Comparison of ENCODE assay signal across 7 mouse cellular contexts in the genomic region with DNA sequence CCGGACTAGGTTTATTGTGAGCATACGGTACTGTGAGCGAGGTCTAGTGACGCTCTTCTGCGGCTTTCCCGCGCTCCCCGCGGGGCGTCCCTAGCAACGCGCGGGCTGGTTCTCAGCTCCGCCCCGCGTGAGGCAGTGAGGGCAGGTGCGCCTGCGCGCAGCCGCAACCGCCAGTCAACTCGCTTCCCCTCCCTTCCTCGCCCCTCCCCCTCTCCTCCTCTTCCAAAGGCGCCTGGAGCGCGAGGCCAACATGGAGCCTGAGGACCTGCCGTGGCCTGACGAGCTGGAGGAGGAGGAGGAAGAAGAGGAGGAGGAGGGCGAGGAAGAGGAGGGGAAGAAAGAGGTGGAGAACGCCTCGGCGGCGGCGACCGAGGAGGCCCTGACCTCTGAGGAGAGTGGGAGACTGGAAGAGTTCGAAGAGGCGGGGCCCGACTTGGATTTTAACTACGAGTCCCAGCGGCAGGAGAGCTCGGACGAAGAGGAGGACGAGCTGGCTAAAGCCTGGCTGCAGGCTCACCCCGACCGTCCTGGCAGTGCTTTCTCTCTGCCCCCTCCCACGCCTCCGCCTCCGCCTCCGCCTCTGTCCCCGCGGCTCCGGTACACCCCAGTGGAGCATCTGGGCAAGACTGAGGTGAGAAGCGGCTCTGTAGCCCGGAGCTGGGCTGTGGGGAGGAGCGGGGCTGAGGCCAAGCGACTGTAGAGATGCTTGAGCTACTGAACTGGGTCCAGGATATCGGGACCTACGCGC. TPM values are rescaled to one million over a fixed set of nuclear protein-coding genes. Genes with fewer than 3 reads are reported as not detected.
DNase-seq lines count a peak whose midpoint lies in the region; ATAC-seq lines count a peak whose summit lies in the region.

A gene (plus strand): TSS at position 136 of the 748 bp plus-strand sequence.

- H3K4me1 ChIP-seq in embryonic facial prominence, embryonic 11.5 days (ENCODE audit: control insufficient read depth, insufficient read depth, low read length) = no peaks in the 10 kb centered on the region
- H3K4me1 ChIP-seq in limb, embryonic 10.5 days = peaks cover 23% of the 10 kb centered on the region
- H3K4me1 ChIP-seq in midbrain, embryonic 13.5 days (replicated peaks) = peaks cover 21% of the 10 kb centered on the region

- H3K4me2 ChIP-seq in embryonic facial prominence, embryonic 11.5 days (ENCODE audit: low read depth, low read length) = peak within 1 kb of the TSS; percentile 38
- peak within 1 kb of the TSS; percentile 69 for H3K4me2 ChIP-seq in midbrain, embryonic 13.5 days (replicated peaks)

- peak within 1 kb of the TSS; percentile 54 for H3K4me3 ChIP-seq in embryonic facial prominence, embryonic 11.5 days (ENCODE audit: low read depth, low read length)
- H3K4me3 ChIP-seq in limb, embryonic 10.5 days = peak within 1 kb of the TSS; percentile 91
- H3K4me3 ChIP-seq in midbrain, embryonic 13.5 days (replicated peaks) = peak within 1 kb of the TSS; percentile 61

- no peaks in the 10 kb centered on the region for H3K27me3 ChIP-seq in embryonic facial prominence, embryonic 11.5 days (ENCODE audit: control insufficient read depth, insufficient read depth, low read length)
- H3K27me3 ChIP-seq in limb, embryonic 10.5 days (ENCODE audit: low read depth, poor library complexity, severe bottlenecking) = no peaks in the 10 kb centered on the region
- H3K27me3 ChIP-seq in midbrain, embryonic 13.5 days = no peaks in the 10 kb centered on the region

- no peaks in the 10 kb centered on the region for H3K36me3 ChIP-seq in embryonic facial prominence, embryonic 11.5 days (replicated peaks; ENCODE audit: control insufficient read depth, insufficient read depth, low read depth, low read length)
- peaks cover 3% of the 10 kb centered on the region; the same call in 1 of the 2 replicates for H3K36me3 ChIP-seq in limb, embryonic 10.5 days
- H3K36me3 ChIP-seq in midbrain, embryonic 13.5 days = no peaks in the 10 kb centered on the region

- no peaks in the 10 kb centered on the region for H3K9me3 ChIP-seq in embryonic facial prominence, embryonic 11.5 days (replicated peaks; ENCODE audit: control insufficient read depth, low read length)
- no peaks in the 10 kb centered on the region for H3K9me3 ChIP-seq in limb, embryonic 10.5 days (replicated peaks)
- H3K9me3 ChIP-seq in midbrain, embryonic 13.5 days = no peaks in the 10 kb centered on the region

- H3K27ac ChIP-seq in embryonic facial prominence, embryonic 11.5 days (replicated peaks; ENCODE audit: low read depth, low read length) = peak within 1 kb of the TSS; percentile 36
- H3K27ac ChIP-seq in limb, embryonic 10.5 days = peak within 1 kb of the TSS; percentile 92
- peak within 1 kb of the TSS; percentile 90 for H3K27ac ChIP-seq in midbrain, embryonic 13.5 days

- peak; percentile 97 for ATAC-seq in embryonic facial prominence, embryonic 11.5 days (replicated peaks; ENCODE audit: insufficient number of reproducible peaks, low FRiP score, low TSS enrichment, low read depth)
- peak; percentile 95 for ATAC-seq in granulocyte monocyte progenitor cell, adult 5-6 weeks (replicated peaks; ENCODE audit: poor library complexity, severe bottlenecking)
- ATAC-seq in midbrain, embryonic 13.5 days = peak; percentile 96

- H3K9ac ChIP-seq in embryonic facial prominence, embryonic 11.5 days (replicated peaks; ENCODE audit: low read length) = peak within 1 kb of the TSS; percentile 81
- H3K9ac ChIP-seq in midbrain, embryonic 13.5 days (replicated peaks) = peak within 1 kb of the TSS; percentile 72

- under 1% methylated on average over 47 of the region's 59 CpGs for WGBS in embryonic facial prominence, embryonic 11.5 days
- under 1% methylated on average over 56 of the region's 59 CpGs for WGBS in limb, embryonic 10.5 days
- WGBS in midbrain, embryonic 13.5 days = under 1% methylated on average over 57 of the region's 59 CpGs

- peak; percentile 98 for DNase-seq in adrenal gland, postnatal 14 days
- peak; percentile 99 for DNase-seq in embryonic facial prominence, embryonic 11.5 days (ENCODE audit: low spot score)
- DNase-seq in kidney, adult 11 months = peak; percentile 91
- DNase-seq in limb, embryonic 10.5 days (ENCODE audit: low spot score) = peak; percentile 97
- peak; percentile 89 for DNase-seq in spleen, adult 12 weeks (ENCODE audit: low spot score)

RNA-seq across cellular contexts. Expression of the gene that starts here (rescaled TPM):
- total RNA-seq in adrenal gland, postnatal 14 days (2021) = 7.1 and 8.2 TPM in 2 replicates
- 7.6 and 7.8 TPM in 2 replicates for polyA plus RNA-seq in embryonic facial prominence, embryonic 11.5 days (2014; fragmentation: Nextera tagmentation; extraction: Ambion mirVana)
- 21.7 and 29.1 TPM in 2 replicates for total RNA-seq in granulocyte monocyte progenitor cell, adult 5-6 weeks (2014; fragmentation: Nextera tagmentation)
- total RNA-seq in granulocyte monocyte progenitor cell, adult 5-6 weeks (2017) = 18.4 and 20.2 TPM in 2 replicates
- 8.9 and 11.3 TPM in 2 replicates for polyA plus RNA-seq in limb, embryonic 10.5 days (2016; fragmentation: Nextera tagmentation; extraction: Ambion mirVana)
- 6.5 and 7.3 TPM in 2 replicates for polyA plus RNA-seq in midbrain, embryonic 13.5 days (2015; fragmentation: Nextera tagmentation; extraction: Ambion mirVana)

Comparison
In these comparisons a context has a peak if more than half of its experiments do, and no peak if none do; other contexts are left out.
1. Peak in every context shown above with its lines: DNase-seq, ATAC-seq, H3K4me3 ChIP-seq and H3K27ac ChIP-seq.
2. H3K27ac ChIP-seq: peak in every context shown above with its lines; median percentile 92 in limb, embryonic 10.5 days; 90 in midbrain, embryonic 13.5 days; 36 in embryonic facial prominence, embryonic 11.5 days.